Comparison of ENCODE assay signal across 12 mouse cellular contexts in genomic region chr4:74408731-74409130, GRCm38 (mm10).
"Had no signal": no experiment of that assay in that cellular context is flagged by ENCODE, and none has a peak within 500 bp of the region (broad histone marks: within the 10 kb centered on the region; RNA-seq: fewer than 3 reads in every experiment).

No protein-coding gene starts in this region.

- DNase-seq: retina, postnatal 1 day; right cerebral cortex, adult 18-20 months; right cerebral cortex, postnatal 14 days; right cerebral cortex, postnatal 25 days; right cerebral cortex, postnatal 4 days; spleen, adult 18-20 months; thymus, adult 18-20 months; thymus, adult 2 months; thymus, postnatal 14 days; thymus, postnatal 25 days; thymus, postnatal 36 days; thymus, postnatal 4 days had no signal
